Mouse (Mus musculus) heart, postnatal 0 days (tissue): ENCODE results near the gene Chchd3.

Experiments
- CTCF ChIP-seq: IDR thresholded peaks from 2 replicates; pipeline ENCODE4 v1.5.1; 2016; ENCODE audit warnings: antibody characterized with exemption, control low read depth, low read depth
- EP300 ChIP-seq: IDR thresholded peaks from 2 replicates; pipeline ENCODE4 v1.6.1; 2016; ENCODE audit warnings: antibody characterized with exemption, low read depth

- TF ChIP-seq CTCF = no peak
- no peak for TF ChIP-seq EP300
Observed at GRCm38 (mm10) chr6:32790487-32790886, 269.6 kb downstream of the Chchd3 start.
